Mouse (Mus musculus) MEL (cell line): ENCODE results near the gene Cluh. TPM values are rescaled to one million over a fixed set of nuclear protein-coding genes. Genes with fewer than 3 reads are reported as not detected.

ENCODE experiments used
- DNase-seq: peaks from one replicate; pipeline ENCODE4 v3.0.0; 2011; ENCODE audit warnings: low read depth, low spot score
- H3K27ac ChIP-seq: 2 replicates; pipeline ENCODE4 v1.5.1; 2012; ENCODE audit warnings: low read depth, mild to moderate bottlenecking, control low read depth, low read length, moderate library complexity; ENCODE audit not compliant: control insufficient read depth
- H3K27me3 ChIP-seq, 2 experiments: fragments of 150-350 bp in 1 of 2; sonication (generic) in 1 of 2; 2 replicates each; pipeline ENCODE4 v1.6.1; 2012; ENCODE audit warnings: low read length in 2 of 2, mild to moderate bottlenecking in 2 of 2, improper control_type of control experiment in 1 of 2, moderate library complexity in 1 of 2; ENCODE audit not compliant: insufficient read depth in 2 of 2, control insufficient read depth in 1 of 2
- H3K36me3 ChIP-seq, 2 experiments: 2 replicates each; pipeline ENCODE4 v1.6.1; 2012 to 2014; ENCODE audit warnings: low read length in 2 of 2, improper control_type of control experiment in 1 of 2, inconsistent platforms in 1 of 2, mild to moderate bottlenecking in 1 of 2; ENCODE audit not compliant: insufficient read depth in 2 of 2, control insufficient read depth in 1 of 2
- H3K4me1 ChIP-seq, 2 experiments: fragments of 150-350 bp in 1 of 2; sonication (generic) in 1 of 2; 2 replicates each; pipeline ENCODE4 v1.6.1; 2012; ENCODE audit warnings: low read length in 2 of 2, improper control_type of control experiment in 1 of 2, mild to moderate bottlenecking in 1 of 2; ENCODE audit not compliant: insufficient read depth in 2 of 2, control insufficient read depth in 1 of 2
- H3K4me3 ChIP-seq, 2 experiments: fragments of 150-350 bp in 1 of 2; sonication (generic) in 1 of 2; 2 replicates each; pipeline ENCODE4 v1.5.1; 2012; ENCODE audit warnings: low read depth in 2 of 2, low read length in 2 of 2, mild to moderate bottlenecking in 2 of 2, moderate library complexity in 2 of 2, control low read depth in 1 of 2, improper control_type of control experiment in 1 of 2; ENCODE audit not compliant: control insufficient read depth in 1 of 2, insufficient read depth in 1 of 2
- H3K79me2 ChIP-seq: 2 replicates; pipeline ENCODE4 v1.6.1; 2012; ENCODE audit warnings: mild to moderate bottlenecking, low read length, moderate library complexity; ENCODE audit not compliant: control insufficient read depth, poor library complexity, insufficient read depth
- H3K9ac ChIP-seq: 2 replicates; pipeline ENCODE4 v1.6.1; 2012; ENCODE audit warnings: low read depth, mild to moderate bottlenecking, control low read depth, low read length, moderate library complexity; ENCODE audit not compliant: control insufficient read depth, poor library complexity, severe bottlenecking
- H3K9me3 ChIP-seq: fragments of 150-350 bp; sonication (generic); replicated peaks from 2 replicates; pipeline ENCODE4 v1.6.1; 2012; ENCODE audit warnings: mild to moderate bottlenecking, low read length, improper control_type of control experiment, moderate library complexity; ENCODE audit not compliant: insufficient read depth
- BHLHE40 ChIP-seq: IDR thresholded peaks from 2 replicates; pipeline ENCODE4 v1.6.1; 2012; ENCODE audit warnings: low read depth, mild to moderate bottlenecking, inconsistent platforms, low read length, improper control_type of control experiment, borderline replicate concordance
- CHD2 ChIP-seq: IDR thresholded peaks from 2 replicates; pipeline ENCODE4 v1.6.1; 2011; ENCODE audit warnings: low read length, improper control_type of control experiment
- E2F4 ChIP-seq: IDR thresholded peaks from 2 replicates; pipeline ENCODE4 v1.6.1; 2011; ENCODE audit warnings: low read depth, low read length, improper control_type of control experiment, borderline replicate concordance
- ELF1 ChIP-seq: IDR thresholded peaks from 2 replicates; pipeline ENCODE4 v1.6.1; 2014; ENCODE audit warnings: low read depth, mild to moderate bottlenecking, inconsistent platforms, low read length, improper control_type of control experiment, moderate library complexity
- ETS1 ChIP-seq: IDR thresholded peaks from 2 replicates; pipeline ENCODE4 v1.6.1; 2012; ENCODE audit warnings: low read depth, mild to moderate bottlenecking, inconsistent platforms, low read length, improper control_type of control experiment, moderate library complexity
- GABPA ChIP-seq: IDR thresholded peaks from 2 replicates; pipeline ENCODE4 v1.6.1; 2012; ENCODE audit warnings: low read depth, mild to moderate bottlenecking, inconsistent platforms, low read length, improper control_type of control experiment, moderate library complexity
- HCFC1 ChIP-seq: IDR thresholded peaks from 2 replicates; pipeline ENCODE4 v1.6.1; 2012; ENCODE audit warnings: low read depth, mild to moderate bottlenecking, inconsistent platforms, low read length, improper control_type of control experiment, moderate library complexity
- JUND ChIP-seq: IDR thresholded peaks from 2 replicates; pipeline ENCODE4 v1.6.1; 2011; ENCODE audit warnings: low read depth, mild to moderate bottlenecking, improper control_type of control experiment, low read length
- KAT2A ChIP-seq: conservative IDR thresholded peaks from 2 replicates; pipeline ENCODE4 v1.6.1; 2012; ENCODE audit warnings: low read depth, low read length, improper control_type of control experiment, inconsistent platforms
- MAX ChIP-seq: IDR thresholded peaks from 2 replicates; pipeline ENCODE4 v1.6.1; 2011; ENCODE audit warnings: low read length, improper control_type of control experiment
- MAZ ChIP-seq: IDR thresholded peaks from 2 replicates; pipeline ENCODE4 v1.6.1; 2012; ENCODE audit warnings: low read depth, mild to moderate bottlenecking, inconsistent platforms, low read length, improper control_type of control experiment
- MEF2A ChIP-seq: IDR thresholded peaks from 2 replicates; pipeline ENCODE4 v1.6.1; 2014; ENCODE audit warnings: low read depth, mild to moderate bottlenecking, inconsistent platforms, low read length, improper control_type of control experiment; ENCODE audit not compliant: poor library complexity, insufficient replicate concordance, severe bottlenecking; ENCODE audit errors: extremely low read depth
- MYB ChIP-seq: IDR thresholded peaks from 2 replicates; pipeline ENCODE4 v1.6.1; 2011; ENCODE audit warnings: mild to moderate bottlenecking, low read depth, low read length, improper control_type of control experiment
- POLR2A ChIP-seq, 2 experiments: IDR thresholded peaks; 2 replicates each; pipeline ENCODE4 v1.6.1; 2011 to 2012; ENCODE audit warnings: low read length in 2 of 2, mild to moderate bottlenecking in 2 of 2, control low read depth in 1 of 2, improper control_type of control experiment in 1 of 2, low read depth in 1 of 2, moderate library complexity in 1 of 2; ENCODE audit not compliant: control insufficient read depth in 1 of 2, insufficient read depth in 1 of 2, poor library complexity in 1 of 2
- POLR2AphosphoS5 ChIP-seq: IDR thresholded peaks from 2 replicates; pipeline ENCODE4 v1.6.1; 2012; ENCODE audit warnings: low read depth, borderline replicate concordance, mild to moderate bottlenecking, inconsistent platforms, low read length, moderate library complexity, mixed read lengths
- TAL1 ChIP-seq: IDR thresholded peaks from 2 replicates; pipeline ENCODE4 v1.6.1; 2012; ENCODE audit warnings: mild to moderate bottlenecking, inconsistent platforms, low read length, moderate library complexity, mixed read lengths
- TCF12 ChIP-seq: IDR thresholded peaks from 2 replicates; pipeline ENCODE4 v1.6.1; 2014; ENCODE audit warnings: low read depth, mild to moderate bottlenecking, inconsistent platforms, low read length, improper control_type of control experiment, moderate library complexity
- UBTF ChIP-seq: IDR thresholded peaks from 2 replicates; pipeline ENCODE4 v1.6.1; 2012; ENCODE audit warnings: low read depth, mild to moderate bottlenecking, inconsistent platforms, low read length, improper control_type of control experiment, moderate library complexity, borderline replicate concordance; ENCODE audit not compliant: insufficient read depth
- USF1 ChIP-seq: IDR thresholded peaks from 2 replicates; pipeline ENCODE4 v1.6.1; 2014; ENCODE audit warnings: low read depth, mild to moderate bottlenecking, inconsistent platforms, low read length, improper control_type of control experiment, moderate library complexity
- USF2 ChIP-seq, 2 experiments: IDR thresholded peaks; 2 replicates each; pipeline ENCODE4 v1.6.1; 2011 to 2012; ENCODE audit warnings: improper control_type of control experiment in 2 of 2, low read length in 2 of 2, borderline replicate concordance in 1 of 2, inconsistent platforms in 1 of 2, low read depth in 1 of 2, mild to moderate bottlenecking in 1 of 2; ENCODE audit not compliant: insufficient read depth in 1 of 2
- ZC3H11A ChIP-seq: IDR thresholded peaks from 2 replicates; pipeline ENCODE4 v1.6.1; 2012; ENCODE audit warnings: low read depth, mild to moderate bottlenecking, inconsistent platforms, low read length, improper control_type of control experiment
- polyA plus RNA-seq, 2 experiments: library from polyadenylated mRNA; stranded (reverse) in 1 of 2; unstranded in 1 of 2; fragments of >175 nt in 1 of 2; fragments of >200 nt in 1 of 2; gene quantifications; 2 replicates each; pipeline versions ENCODE4 v1.2.1 to v1.2.4; 2012; ENCODE audit warnings: low replicate concordance in 2 of 2, low read depth in 1 of 2; ENCODE audit not compliant: insufficient read length in 2 of 2, insufficient read depth in 1 of 2, missing spikeins in 1 of 2
- total RNA-seq: library from RNA; depleted of rRNA; stranded (reverse); fragments of 300-350 nt; gene quantifications from 2 replicates; pipeline ENCODE4 v1.2.3, GENCODE M21; 2012

Gene Cluh
- total and polyA plus RNA-seq, 3 experiments = 53.8 to 135 (median 115) TPM

- TF ChIP-seq ETS1 = no peak
- TF ChIP-seq E2F4 = no peak
- TF ChIP-seq ELF1 = no peak
- TF ChIP-seq BHLHE40 = no peak
- Histone ChIP-seq H3K9ac (no peak within 1 kb of the TSS), H3K27me3 (peaks cover 0 to 8% of the 10 kb centered on the region in 2 experiments), H3K4me1 (no peaks in the 10 kb centered on the region), H3K4me3 (no peak within 1 kb of the TSS), H3K9me3 (no peaks in the 10 kb centered on the region), H3K79me2 (no peaks in the 10 kb centered on the region), H3K36me3 (no peaks in the 10 kb centered on the region), H3K27ac (no peak within 1 kb of the TSS)
- no peak for DNase-seq
Measured at GRCm38 (mm10) chr11:74610545-74611176, 38.6 kb upstream of the Cluh start, which contains the start of gene Rap1gap2. Gene Rap1gap2, minus strand, starts transcription at chr11:74610915.

DNA sequence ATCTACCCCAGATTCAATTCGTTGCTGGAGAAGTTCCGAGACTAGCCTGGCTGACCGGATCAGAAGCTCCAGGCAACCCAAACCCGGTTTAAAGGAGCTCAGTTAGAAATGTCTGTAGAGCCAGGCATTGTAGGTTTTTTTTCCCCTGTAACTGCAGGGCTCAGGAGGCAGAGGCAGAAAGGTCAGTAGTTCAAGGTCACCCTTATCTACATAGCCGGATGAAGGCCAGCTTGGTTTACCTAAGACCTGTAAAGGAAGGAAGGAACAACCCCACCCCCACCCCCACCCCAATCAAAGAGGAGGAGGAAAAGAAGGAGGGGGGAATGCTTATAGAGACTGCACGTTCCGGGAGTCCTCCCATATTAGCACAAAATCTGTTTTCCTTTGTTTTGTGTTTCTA is 37.9 kb upstream of the Cluh start:
- H3K4me1 ChIP-seq = no peaks in the 10 kb centered on the region
- DNase-seq = no peak
- H3K4me3 ChIP-seq = no peak overlapping the region
- no peaks in the 10 kb centered on the region for H3K9me3 ChIP-seq
- peaks cover 0 to 8% of the 10 kb centered on the region in 2 experiments; a peak in 3 of 4 replicates for H3K27me3 ChIP-seq
- H3K9ac ChIP-seq = no peak overlapping the region
- no peak overlapping the region for H3K27ac ChIP-seq
- H3K36me3 ChIP-seq = no peaks in the 10 kb centered on the region
- H3K79me2 ChIP-seq = no peaks in the 10 kb centered on the region
- no peak for TF ChIP-seq KAT2A
- no peak for TF ChIP-seq USF2 (IDR thresholded peaks at IDR 0.05; ENCODE audit: borderline replicate concordance in 1 of 2, insufficient read depth in 1 of 2, low read depth in 1 of 2, low read length in 2 of 2)
- TF ChIP-seq POLR2A (IDR thresholded peaks at IDR 0.05; ENCODE audit: control insufficient read depth in 1 of 2, insufficient read depth in 1 of 2, low read depth in 1 of 2, low read length in 2 of 2, poor library complexity in 1 of 2) = no peak
- TF ChIP-seq ELF1 = no peak
- no peak for TF ChIP-seq TAL1
- TF ChIP-seq TCF12 = no peak
- no peak for TF ChIP-seq MEF2A
- TF ChIP-seq HCFC1 = no peak
- no peak for TF ChIP-seq UBTF
- TF ChIP-seq MAX = no peak
- TF ChIP-seq GABPA = no peak
- TF ChIP-seq MYB = no peak
- TF ChIP-seq ZC3H11A = no peak
- no peak for TF ChIP-seq MAZ
- no peak for TF ChIP-seq POLR2AphosphoS5
- no peak for TF ChIP-seq JUND
- TF ChIP-seq USF1 = no peak
- no peak for TF ChIP-seq CHD2
